Mouse (Mus musculus): ENCODE measurements around the gene Sla2.
"Not testable (repeated sequence)": the region's sequence is repeated elsewhere in the genome, so short reads cannot be mapped to it uniquely, and the experiment has no call there.

Sla2 gene

DNA sequence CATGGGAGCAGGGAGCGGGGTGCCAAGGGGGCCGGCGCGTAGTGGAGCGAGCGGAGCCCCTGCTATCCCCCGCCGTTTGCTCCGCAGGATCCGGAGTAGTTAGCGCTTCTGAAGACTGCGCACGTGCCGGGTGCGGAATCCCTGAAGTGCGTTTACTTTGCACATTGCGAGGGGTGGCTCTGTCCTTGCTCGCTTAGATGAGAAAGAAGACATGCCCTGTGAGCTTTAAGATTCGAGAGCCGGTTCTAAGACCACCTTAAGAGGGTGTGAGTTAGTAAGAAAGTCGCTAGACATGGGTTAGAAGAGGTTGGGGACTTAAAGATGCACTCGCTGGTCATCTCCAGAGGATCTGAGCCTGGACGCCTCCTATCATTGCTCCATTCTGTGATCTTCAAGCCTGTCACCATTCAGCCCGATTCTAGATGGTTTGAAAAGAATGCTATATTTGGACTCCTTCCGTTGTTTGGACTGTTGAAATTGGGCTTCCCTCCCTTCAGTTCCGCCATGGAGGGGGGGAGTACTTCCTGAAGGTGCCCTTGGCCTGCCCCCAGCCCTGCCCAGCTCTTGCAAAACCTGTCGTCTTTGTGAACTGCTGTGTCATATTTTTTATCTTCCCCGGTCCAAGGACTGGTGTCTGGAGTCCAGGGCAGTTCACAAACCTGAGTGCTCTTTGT, 23.4 kb downstream of the Sla2 start:
- peak; percentile 31 to 33 for DNase-seq

DNA sequence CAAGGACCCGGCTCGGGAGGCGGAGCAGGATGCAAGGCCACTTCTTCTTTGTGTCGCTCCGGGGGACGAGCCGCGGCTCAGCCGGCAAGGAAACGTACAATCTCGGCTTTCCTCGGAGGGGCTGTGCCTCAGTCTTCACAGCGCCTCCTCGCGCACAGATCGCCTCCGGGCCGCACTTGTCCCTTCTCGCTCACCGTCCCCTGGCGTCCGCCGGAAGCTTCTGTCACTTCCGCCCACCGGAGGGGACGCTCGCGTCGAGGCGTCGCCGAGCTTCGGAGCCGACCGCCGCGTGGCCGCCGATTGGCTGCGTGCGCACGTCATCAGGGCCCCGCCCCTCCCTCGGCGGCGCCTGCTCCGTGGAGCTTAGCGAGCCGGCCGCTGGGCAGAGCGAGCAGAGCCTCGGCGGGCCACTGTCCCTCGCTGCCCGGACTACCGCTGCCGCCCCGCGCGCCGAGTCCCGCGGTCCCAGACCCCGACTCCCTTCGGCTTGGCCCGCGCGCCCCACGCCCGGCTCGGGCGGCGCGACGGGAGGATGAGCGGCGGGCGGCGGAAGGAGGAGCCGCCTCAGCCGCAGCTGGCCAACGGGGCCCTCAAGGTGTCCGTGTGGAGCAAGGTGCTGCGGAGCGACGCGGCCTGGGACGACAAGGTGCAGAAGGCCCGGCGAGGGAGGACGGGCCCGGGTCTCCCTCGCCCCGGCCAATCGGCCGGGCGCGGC, 24.1 kb downstream of the Sla2 start, which contains the start of gene Rab5if:
TSS of gene Rab5if (plus strand) at position 357 of the 715 bp plus-strand sequence.
- DNase-seq = peak; percentile 97

GRCm38 (mm10) chr2:156862041-156862717, 24.8 kb downstream of the Sla2 start:
- peak in 1 of 2 experiments; percentile 18 for DNase-seq

GRCm38 (mm10) chr2:156858671-156859070, 28.3 kb downstream of the Sla2 start:
- DNase-seq = no peak

- DNase-seq = no peak
These were observed 29.2 kb downstream of the Sla2 start, which contains the start of gene 4930518I15Rik for GRCm38 (mm10) chr2:156857835-156858234. Gene 4930518I15Rik (minus strand): TSS chr2:156857946.

- DNase-seq = peak in 1 of 2 experiments; percentile 9
These were observed 29.6 kb downstream of the Sla2 start for GRCm38 (mm10) chr2:156857385-156857791.

GRCm38 (mm10) chr2:156856311-156856710, 30.7 kb downstream of the Sla2 start:
- DNase-seq = no peak

- not testable (repeated sequence) for DNase-seq
These were observed 32.8 kb downstream of the Sla2 start for GRCm38 (mm10) chr2:156853999-156854771.

- DNase-seq = not testable (repeated sequence)
These were observed 33.4 kb downstream of the Sla2 start for GRCm38 (mm10) chr2:156853584-156853983.

- DNase-seq = no peak
These were observed 36.5 kb downstream of the Sla2 start for GRCm38 (mm10) chr2:156850505-156850904.

DNA sequence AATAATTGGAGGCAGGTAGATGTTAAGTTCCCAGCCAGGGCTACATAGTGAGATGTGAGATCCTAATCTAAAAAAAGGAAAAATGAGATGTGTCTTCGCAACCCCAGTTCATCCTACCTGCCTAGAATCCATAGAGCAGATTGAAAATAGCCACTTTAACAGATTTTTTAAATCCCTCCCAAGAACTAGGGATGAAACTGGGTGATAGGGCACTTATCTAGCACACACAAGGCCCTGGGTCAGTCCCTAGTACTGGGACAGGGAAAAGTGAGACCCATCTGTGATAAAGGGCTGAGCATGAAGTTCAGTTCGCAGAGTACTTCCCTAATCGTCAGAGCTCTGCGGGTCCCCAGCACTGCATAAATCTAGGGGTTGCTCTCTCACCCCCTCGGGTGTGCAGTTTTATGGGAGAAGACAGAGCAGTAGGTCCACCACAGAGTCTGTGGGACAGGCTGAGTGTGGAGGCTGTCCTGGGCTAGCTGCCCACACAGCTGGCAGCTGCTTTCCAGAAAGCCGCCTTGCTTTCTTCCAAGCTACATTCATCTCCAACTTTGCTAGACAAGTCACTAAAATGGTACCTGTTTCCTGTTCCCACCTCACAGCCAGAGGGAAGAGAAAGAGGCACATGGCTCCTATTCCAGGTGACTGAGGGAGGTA, 38.3 kb downstream of the Sla2 start:
- no peak for DNase-seq

GRCm38 (mm10) chr2:156847653-156848052, 39.3 kb downstream of the Sla2 start:
- DNase-seq = no peak

DNA sequence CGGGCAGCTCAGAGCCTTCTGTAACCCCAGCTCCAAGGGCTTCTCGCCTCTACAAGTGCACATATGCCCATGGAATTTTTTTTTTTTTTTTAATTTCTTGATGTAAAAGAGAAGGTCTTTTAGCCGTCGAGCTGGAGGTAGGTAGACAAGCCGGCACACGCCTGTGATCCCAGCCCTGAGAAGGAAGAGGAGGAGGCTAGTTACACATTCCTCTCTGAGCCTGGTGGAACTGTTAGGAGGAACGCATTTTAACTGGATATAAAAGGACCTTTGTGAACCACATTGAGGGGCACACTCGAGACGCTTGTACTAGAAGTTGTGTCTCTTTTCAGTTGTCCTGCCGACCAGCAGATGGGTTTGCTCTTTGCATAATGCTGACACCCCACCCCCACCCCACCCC, 42.3 kb downstream of the Sla2 start:
- DNase-seq = no peak

- DNase-seq = no peak
These were observed 43.7 kb downstream of the Sla2 start for GRCm38 (mm10) chr2:156843331-156843730.

GRCm38 (mm10) chr2:156842711-156843110, 44.3 kb downstream of the Sla2 start:
- DNase-seq = no peak

- peak; percentile 12 to 38 for DNase-seq
These were observed 44.9 kb downstream of the Sla2 start for GRCm38 (mm10) chr2:156841841-156842706.

GRCm38 (mm10) chr2:156841028-156841840, 45.8 kb downstream of the Sla2 start:
- peak; percentile 25 to 31 for DNase-seq

DNA sequence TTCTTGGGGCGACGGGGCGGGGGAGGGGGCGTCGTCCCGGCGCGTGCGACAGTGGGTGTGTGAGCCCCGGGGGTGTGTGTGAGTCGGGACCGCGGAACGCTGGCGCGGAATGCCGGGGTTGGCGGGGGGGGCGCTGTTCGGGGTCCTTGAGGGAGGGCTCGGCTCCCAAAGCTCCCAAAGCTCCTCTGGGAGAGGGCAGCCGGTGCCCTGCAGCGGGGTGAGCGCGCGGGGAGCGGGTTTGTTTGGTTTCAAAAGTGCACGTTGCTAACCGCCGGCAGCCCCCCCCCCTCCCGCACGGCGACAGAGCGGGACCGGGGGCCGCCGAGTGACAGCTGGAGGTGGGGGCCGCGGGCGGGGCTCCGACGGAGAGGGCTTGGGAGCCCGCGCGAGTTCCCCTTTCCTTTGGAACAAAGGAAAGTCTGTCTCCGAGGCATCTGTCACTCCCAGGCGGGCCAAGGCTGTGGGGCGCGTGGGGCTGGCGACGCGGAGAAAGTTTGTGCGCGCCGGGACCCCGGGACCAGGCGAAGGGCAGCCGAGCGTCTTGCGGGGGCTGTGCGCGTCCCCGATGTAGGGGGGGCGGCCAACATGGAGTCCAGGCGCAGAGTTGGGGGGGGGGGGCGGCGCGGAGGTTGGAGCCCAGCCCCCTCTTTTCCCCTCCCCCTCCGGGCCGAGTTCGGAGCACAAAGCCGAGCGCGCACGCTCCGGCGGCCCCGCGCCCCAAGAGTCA, 46.5 kb downstream of the Sla2 start:
- DNase-seq = peak; percentile 13 to 33

All from spleen, adult 18-20 months (tissue).